Mouse (Mus musculus): ENCODE data around the gene Tbc1d2.

DNA sequence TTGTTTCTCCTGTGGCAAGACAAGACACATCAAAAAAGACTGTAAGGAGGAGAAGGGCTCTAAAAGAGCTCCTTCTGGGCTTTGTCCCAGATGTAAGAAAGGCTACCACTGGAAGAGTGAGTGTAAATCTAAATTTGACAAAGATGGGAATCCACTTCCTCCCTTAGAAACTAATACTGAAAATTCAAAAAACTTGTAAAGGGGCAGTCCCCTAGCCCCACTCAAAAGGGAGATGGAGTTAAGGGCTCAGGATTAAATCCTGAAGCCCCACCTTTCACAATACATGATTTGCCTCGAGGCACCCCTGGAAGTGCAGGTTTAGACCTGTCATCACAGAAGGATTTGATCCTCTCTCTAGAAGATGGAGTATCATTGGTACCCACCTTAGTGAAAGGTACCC, 71.8 kb downstream of the Tbc1d2 start:
- TF ChIP-seq CTCF (conservative IDR thresholded peaks at IDR 0.05; ENCODE audit: low read length) = no peak
- TF ChIP-seq POU5F1 (IDR thresholded peaks at IDR 0.05; ENCODE audit: borderline replicate concordance, low read length) = no peak
- no peak for TF ChIP-seq NANOG (IDR thresholded peaks at IDR 0.05; ENCODE audit: borderline replicate concordance, low read length)
